Mouse (Mus musculus): ENCODE data around the gene Polr2h.
A peak's percentile ranks its signal among the peaks of the same experiment; 100 is the strongest.
"Not testable (repeated sequence)": the region's sequence is repeated elsewhere in the genome, so short reads cannot be mapped to it uniquely, and the experiment has no call there.

The Polr2h gene

DNA sequence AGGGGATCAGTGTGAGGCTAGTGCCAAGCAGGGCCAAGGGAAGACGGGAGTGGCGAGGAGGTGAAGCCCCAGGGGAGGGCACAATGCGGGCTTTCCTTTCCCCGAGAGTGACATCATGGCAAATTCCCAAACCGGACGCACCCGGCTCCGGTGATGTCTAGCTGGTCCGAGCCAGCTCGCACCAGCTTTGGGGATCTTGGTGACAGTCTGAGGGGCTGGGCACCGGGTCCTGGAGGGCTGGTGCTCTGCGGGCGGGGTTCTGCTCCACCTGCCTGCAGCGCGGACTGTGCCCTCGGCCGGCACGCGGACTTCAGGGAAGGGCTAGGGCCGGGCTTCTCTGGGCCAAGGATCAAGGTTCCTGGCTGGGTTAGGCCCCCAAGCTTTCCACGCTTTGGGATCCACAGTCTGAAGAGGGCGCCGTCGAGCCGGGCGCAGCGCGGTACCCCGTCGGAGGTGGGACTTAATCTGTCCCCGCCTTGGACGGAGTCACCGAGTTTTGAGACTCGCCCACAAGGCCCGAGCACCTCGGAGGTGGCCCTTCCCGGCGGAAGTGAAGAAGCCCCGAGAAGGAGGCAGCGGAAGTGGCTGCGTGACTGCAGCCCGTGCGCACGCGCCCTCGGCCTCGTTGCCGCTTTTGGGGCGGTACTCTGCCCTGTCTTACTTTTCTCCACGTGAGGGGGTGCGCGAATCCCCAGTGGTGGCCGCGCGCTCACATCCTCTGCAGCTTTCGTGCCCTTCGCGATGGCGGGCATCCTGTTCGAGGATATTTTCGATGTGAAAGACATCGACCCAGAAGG lies at the start of gene Polr2h, which contains the start of gene Clcn2:
Gene Polr2h (plus strand): TSS at position 485 of the 797 bp plus-strand sequence.
Gene Clcn2 (minus strand): TSS at position 566 of the 797 bp plus-strand sequence.
- DNase-seq, result peak; percentile 99

- not testable (repeated sequence) for DNase-seq
These were observed 49.5 kb upstream of the Polr2h start, which contains the start of gene Eif4g1 for GRCm38 (mm10) chr16:20668013-20668412. Gene Eif4g1 (plus strand): TSS chr16:20668313.

DNA sequence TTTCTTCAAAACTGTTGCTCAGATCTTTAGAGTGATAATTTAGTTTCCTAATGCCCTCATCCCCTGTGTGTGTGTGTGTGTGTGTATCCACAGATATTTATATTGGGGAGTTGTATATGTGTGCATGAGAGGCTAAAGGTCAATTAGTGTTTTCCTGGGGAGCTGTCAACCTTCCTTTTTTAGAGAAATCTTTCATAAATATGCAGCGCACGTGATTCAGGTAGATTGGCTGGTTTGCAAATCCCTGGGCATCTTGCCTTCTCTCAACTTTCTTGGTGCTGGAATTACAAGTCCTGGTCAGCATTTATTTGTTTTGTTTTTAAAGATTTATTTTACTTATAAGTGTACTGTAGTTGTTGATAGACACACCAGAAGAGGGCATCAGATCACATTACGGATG lies 47.2 kb upstream of the Polr2h start:
- no peak for DNase-seq

DNA sequence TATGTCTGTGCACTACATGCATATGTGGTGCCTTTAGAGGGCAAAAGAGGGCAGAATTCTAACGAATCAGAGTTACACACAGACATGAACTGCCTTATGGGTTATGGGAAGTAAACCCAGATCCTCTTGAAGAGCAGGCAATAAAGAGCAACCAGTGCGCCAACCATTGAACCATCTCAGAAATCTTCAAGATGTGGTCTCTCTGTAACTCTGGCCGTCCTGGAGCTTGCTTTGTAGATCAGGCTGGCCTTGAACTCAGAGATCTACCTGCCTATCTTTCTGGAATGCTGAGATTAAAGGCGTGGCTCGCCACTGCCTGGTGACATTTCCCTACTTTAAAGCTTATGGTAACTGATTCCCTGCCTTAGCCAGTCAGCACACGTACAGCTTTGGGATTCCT lies 45.6 kb upstream of the Polr2h start:
- DNase-seq, result no peak

- DNase-seq, result peak; percentile 97
These were observed 45.0 kb upstream of the Polr2h start for GRCm38 (mm10) chr16:20672500-20672902.

GRCm38 (mm10) chr16:20672965-20673705 lies 44.3 kb upstream of the Polr2h start:
- DNase-seq, result peak; percentile 38

- DNase-seq, result no peak
These were observed 43.7 kb upstream of the Polr2h start for GRCm38 (mm10) chr16:20673706-20674303.

DNA sequence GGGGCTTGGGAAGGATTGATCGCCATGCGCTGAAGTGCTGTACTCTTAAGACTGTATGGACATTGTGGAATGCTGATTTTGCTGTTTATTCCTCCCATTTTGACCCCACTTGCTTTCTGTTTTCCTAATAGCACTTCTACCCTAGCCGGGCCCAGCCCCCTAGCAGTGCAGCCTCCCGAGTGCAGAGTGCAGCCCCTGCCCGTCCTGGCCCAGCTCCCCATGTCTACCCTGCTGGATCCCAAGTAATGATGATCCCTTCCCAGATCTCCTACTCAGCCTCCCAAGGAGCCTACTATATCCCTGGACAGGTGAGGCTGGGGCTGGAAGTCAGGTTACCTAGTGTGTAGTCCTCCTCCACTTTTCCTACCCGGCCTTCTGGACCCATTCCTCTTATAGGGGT lies 42.3 kb upstream of the Polr2h start:
- DNase-seq, result no peak

DNA sequence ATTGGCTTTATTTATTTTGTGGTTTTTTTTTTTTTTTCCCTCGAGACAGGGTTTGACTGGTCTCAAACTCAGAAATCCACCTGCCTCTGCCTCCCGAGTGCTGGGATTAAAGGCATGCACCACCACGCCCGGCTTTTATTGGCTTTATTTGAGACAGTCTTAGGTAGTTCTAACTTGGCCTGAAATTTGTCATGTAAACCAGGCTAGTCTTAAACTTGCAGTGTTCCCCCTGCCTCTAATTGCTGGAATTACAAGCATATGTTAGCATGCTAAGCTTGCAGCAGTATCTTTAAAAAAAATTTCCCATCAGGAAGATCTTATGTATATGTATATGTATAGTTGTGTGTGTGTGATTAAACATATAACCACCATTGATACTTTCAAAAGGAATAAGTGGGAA lies 40.8 kb upstream of the Polr2h start:
- DNase-seq, result no peak

- DNase-seq, result no peak
These were observed 40.1 kb upstream of the Polr2h start for GRCm38 (mm10) chr16:20677380-20677779.

- peak; percentile 87 for DNase-seq
These were observed 39.3 kb upstream of the Polr2h start for GRCm38 (mm10) chr16:20677974-20678675.

- no peak for DNase-seq
These were observed 26.7 kb upstream of the Polr2h start for GRCm38 (mm10) chr16:20690774-20691173.

DNA sequence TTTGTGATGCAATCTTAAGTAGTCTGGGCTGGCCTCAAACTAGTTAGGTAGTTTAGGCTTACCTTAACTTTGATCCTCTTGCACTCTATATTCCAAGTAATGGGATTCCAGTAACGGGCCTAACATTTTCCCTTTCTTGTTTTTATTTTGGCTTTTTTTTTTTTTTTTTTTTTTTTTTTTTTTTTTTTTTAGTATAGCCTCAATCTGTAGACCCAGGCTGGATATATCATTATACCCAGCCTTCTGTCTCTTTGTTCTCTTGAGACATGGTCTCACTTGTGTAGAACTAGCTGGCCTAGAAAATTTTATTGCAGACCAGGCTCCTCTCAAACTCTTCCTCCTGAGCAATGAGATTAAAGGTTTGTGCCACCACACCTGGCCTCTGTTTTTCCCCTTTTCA lies 25.8 kb upstream of the Polr2h start:
- DNase-seq, result no peak

GRCm38 (mm10) chr16:20692241-20692965 lies 25.1 kb upstream of the Polr2h start:
- no peak for DNase-seq

DNA sequence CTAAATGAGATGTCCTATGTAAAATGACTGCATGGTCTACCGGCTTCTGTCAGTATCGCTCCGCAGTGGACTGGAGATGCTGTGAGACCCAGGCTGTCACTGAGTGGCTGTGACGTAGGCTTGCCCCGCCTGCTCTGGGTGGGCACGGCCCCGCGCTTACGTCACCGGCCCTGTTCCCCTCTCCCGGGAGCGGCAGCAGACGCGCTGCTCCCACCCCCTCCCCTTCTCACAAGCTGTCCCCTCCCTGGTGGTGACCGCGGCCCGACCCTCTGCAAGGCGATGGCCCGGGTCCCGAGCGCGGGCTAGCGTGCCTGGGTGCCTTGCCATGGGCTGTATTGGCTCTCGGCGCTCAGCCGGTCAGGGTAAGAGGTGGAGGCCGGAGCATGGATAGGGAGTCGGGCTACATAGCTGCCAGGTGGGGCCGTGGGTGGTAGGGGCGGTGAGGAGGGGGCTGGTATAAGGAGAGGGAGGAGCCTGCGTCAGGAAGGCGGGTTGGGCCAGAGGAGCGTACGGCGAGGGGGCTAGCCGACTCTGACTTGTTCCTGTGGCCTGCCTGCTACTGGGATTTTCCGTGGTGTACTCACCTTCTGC lies 24.3 kb upstream of the Polr2h start, which contains the start of gene Fam131a:
Gene Fam131a (plus strand): TSS at position 131 of the 591 bp plus-strand sequence.
- DNase-seq, result peak; percentile 97

DNA sequence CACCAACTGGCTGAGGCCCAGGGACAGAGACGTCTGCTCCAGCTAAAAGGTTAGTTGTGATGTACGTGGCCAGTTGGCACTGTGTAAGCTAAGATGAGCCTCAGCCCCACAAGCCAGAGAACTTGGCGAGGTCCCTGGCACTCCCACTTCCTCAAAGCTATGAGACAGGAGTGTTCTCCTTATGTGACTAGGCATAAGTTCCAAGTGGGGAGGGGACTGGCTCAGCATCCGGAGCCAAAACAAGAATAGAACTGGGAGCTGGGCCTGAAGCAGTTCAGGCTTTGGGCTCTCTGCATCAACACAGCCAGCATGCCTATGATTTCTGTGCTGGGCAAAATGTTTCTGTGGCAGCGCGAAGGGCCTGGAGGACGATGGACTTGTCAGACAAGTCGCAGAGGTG lies 22.7 kb upstream of the Polr2h start:
- peak; percentile 89 for DNase-seq

- DNase-seq, result peak; percentile 98
These were observed 21.7 kb upstream of the Polr2h start for GRCm38 (mm10) chr16:20695622-20696323.

DNA sequence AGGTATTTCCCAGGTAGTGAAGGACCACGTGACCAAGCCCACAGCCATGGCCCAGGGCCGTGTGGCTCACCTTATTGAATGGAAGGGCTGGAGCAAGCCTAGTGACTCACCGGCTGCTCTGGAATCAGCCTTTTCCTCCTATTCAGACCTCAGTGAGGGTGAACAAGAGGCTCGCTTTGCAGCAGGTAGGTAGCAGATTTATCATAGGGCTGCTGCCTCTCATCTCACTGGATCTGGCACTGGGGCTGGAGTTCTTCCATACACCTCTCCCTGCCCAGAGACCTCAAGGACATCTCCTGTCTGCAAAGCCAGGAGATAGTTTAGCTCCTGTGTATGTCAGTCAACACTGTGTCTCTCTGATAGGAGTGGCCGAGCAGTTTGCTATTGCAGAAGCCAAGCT lies 18.2 kb upstream of the Polr2h start:
- no peak for DNase-seq

GRCm38 (mm10) chr16:20700036-20700435 lies 17.4 kb upstream of the Polr2h start:
- no peak for DNase-seq

DNA sequence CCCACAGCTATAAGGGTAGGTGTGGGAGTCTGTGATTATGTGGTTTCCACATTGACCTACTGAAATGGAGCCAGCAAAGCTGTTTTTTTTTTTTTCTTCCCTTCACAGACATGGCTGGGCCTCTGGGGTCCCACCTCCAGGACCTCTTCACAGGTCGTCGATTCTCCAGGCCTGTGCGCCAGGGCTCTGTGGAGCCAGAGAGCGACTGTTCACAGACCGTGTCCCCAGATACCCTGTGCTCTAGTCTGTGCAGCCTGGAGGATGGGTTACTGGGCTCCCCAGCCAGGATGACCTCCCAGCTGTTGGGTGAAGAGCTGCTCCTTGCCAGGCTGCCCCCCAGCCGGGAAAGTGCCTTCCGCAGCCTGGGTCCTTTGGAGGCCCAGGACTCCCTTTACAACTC lies 16.1 kb upstream of the Polr2h start:
- DNase-seq, result no peak

All from right cerebral cortex, adult 18-20 months (tissue).